3 mouse cellular contexts compared by ENCODE assay signal in genomic region chr4:156150887-156151286, GRCm38 (mm10). TPM values are rescaled to one million over a fixed set of nuclear protein-coding genes. Genes with fewer than 3 reads are reported as not detected.
"Had no signal": no experiment of that assay in that cellular context is flagged by ENCODE, and none has a peak within 500 bp of the region (broad histone marks: within the 10 kb centered on the region; RNA-seq: fewer than 3 reads in every experiment).

No protein-coding gene starts in this region.

RNA-seq across cellular contexts. Expression of gene Rnf223, which starts 20.6 kb away (rescaled TPM):
- total RNA-seq: monocyte, adult 5-6 weeks had no signal
- polyA plus RNA-seq: lung, postnatal 0 days; macrophage had no signal
